Mouse (Mus musculus) stomach, postnatal 0 days (tissue): ENCODE data around the gene Cacng1. TPM values are rescaled to one million over a fixed set of nuclear protein-coding genes. Genes with fewer than 3 reads are reported as not detected.

Experiments used
- ATAC-seq: fragments of 200-750 bp; cut with Nextera tagmentation; 2 replicates; pipeline ENCODE4 v1.8.0; 2017; ENCODE audit not compliant: low FRiP score, low TSS enrichment
- DNase-seq: peaks from one replicate; pipeline ENCODE4 v3.0.0-alpha.2; 2016; ENCODE audit warnings: low spot score
- H3K27ac ChIP-seq: fragments of 300-500 bp; sonication (generic); replicated peaks from 2 replicates; pipeline ENCODE4 v1.5.1; 2014; ENCODE audit warnings: mild to moderate bottlenecking, control low read depth
- H3K27me3 ChIP-seq: fragments of 300-500 bp; sonication (generic); 2 replicates; pipeline ENCODE4 v1.6.1; 2014; ENCODE audit warnings: low read length; ENCODE audit not compliant: control insufficient read depth, insufficient read depth
- H3K36me3 ChIP-seq: fragments of 300-500 bp; sonication (generic); 2 replicates; pipeline ENCODE4 v1.6.1; 2014; ENCODE audit warnings: low read length, mixed read lengths; ENCODE audit not compliant: control insufficient read depth, insufficient read depth
- H3K4me1 ChIP-seq: fragments of 300-500 bp; sonication (generic); replicated peaks from 2 replicates; pipeline ENCODE4 v1.6.1; 2014; ENCODE audit warnings: antibody characterized with exemption; ENCODE audit not compliant: control insufficient read depth, insufficient read depth
- H3K4me2 ChIP-seq: fragments of 300-500 bp; sonication (generic); replicated peaks from 2 replicates; pipeline ENCODE4 v1.6.1; 2014; ENCODE audit warnings: low read depth, mild to moderate bottlenecking, control low read depth, moderate library complexity
- H3K4me3 ChIP-seq: fragments of 300-500 bp; sonication (generic); 2 replicates; pipeline ENCODE4 v1.5.1; 2014; ENCODE audit warnings: low read depth, low read length, control low read depth
- H3K9ac ChIP-seq: fragments of 300-500 bp; sonication (generic); 2 replicates; pipeline ENCODE4 v1.6.1; 2014; ENCODE audit warnings: mild to moderate bottlenecking, low read length, control low read depth, mixed read lengths
- H3K9me3 ChIP-seq: fragments of 300-500 bp; sonication (generic); 2 replicates; pipeline ENCODE4 v1.6.1; 2016; ENCODE audit warnings: low read length; ENCODE audit not compliant: control insufficient read depth
- CTCF ChIP-seq: IDR thresholded peaks from 2 replicates; pipeline ENCODE4 v1.5.1; 2016; ENCODE audit warnings: antibody characterized with exemption, low read depth, mild to moderate bottlenecking, moderate library complexity
- EP300 ChIP-seq: optimal IDR thresholded peaks from 2 replicates; pipeline ENCODE3; 2016; ENCODE audit warnings: antibody characterized with exemption
- WGBS: fragments of 180-500 bp; shearing (Covaris S2); extraction: QIAGEN DNeasy Blood & Tissue Kit; methylation state at CpG from one replicate; pipeline ENCODE4 v1.1.7; 2014; 5-methylcytosine and 5-hydroxymethylcytosine counted together
- polyA plus RNA-seq: library from polyadenylated mRNA; unstranded; fragments of >200 nt; fragmentation: Nextera tagmentation; extraction: Ambion mirVana; gene quantifications from 2 replicates; pipeline ENCODE4 v1.2.1, GENCODE M21; 2015

The Cacng1 gene
- polyA plus RNA-seq, 1 experiment from 2014 or later: 0.22 TPM

GRCm38 (mm10) chr11:107714368-107714767 lies 2.0 kb downstream of the Cacng1 start:
- Histone ChIP-seq H3K4me1 (no peaks in the 10 kb centered on the region), H3K27me3 (no peaks in the 10 kb centered on the region), H3K9ac (no peak overlapping the region), H3K27ac (no peak overlapping the region), H3K4me2 (no peak overlapping the region), H3K36me3 (no peaks in the 10 kb centered on the region), H3K9me3 (no peaks in the 10 kb centered on the region), H3K4me3 (no peak overlapping the region)
- WGBS: 74% methylated on average over 7 of the region's 7 CpGs
- ATAC-seq (no peak), DNase-seq (no peak)
- TF ChIP-seq CTCF: no peak
- TF ChIP-seq EP300: no peak

- Histone ChIP-seq H3K4me1 (no peaks in the 10 kb centered on the region), H3K27ac (no peak overlapping the region), H3K4me2 (no peak overlapping the region), H3K36me3 (no peaks in the 10 kb centered on the region), H3K9ac (no peak overlapping the region), H3K4me3 (no peak overlapping the region), H3K27me3 (no peaks in the 10 kb centered on the region), H3K9me3 (no peaks in the 10 kb centered on the region)
- TF ChIP-seq CTCF: no peak
- TF ChIP-seq EP300: no peak
- no peak for DNase-seq
- 47% methylated on average over 3 of the region's 3 CpGs for WGBS
- no peak for ATAC-seq
Observed at GRCm38 (mm10) chr11:107710379-107710778, 5.9 kb downstream of the Cacng1 start.

GRCm38 (mm10) chr11:107707897-107708610 lies 8.3 kb downstream of the Cacng1 start:
- no peak for DNase-seq
- no peaks in the 10 kb centered on the region for H3K36me3 ChIP-seq
- H3K27me3 ChIP-seq: no peaks in the 10 kb centered on the region
- no peak overlapping the region for H3K9ac ChIP-seq
- TF ChIP-seq CTCF (no peak), EP300 (no peak)
- WGBS: 79% methylated on average over 20 of the region's 20 CpGs
- H3K4me2 ChIP-seq: no peak overlapping the region
- ATAC-seq: no peak
- H3K9me3 ChIP-seq: no peaks in the 10 kb centered on the region
- no peak overlapping the region for H3K27ac ChIP-seq
- no peaks in the 10 kb centered on the region for H3K4me1 ChIP-seq
- no peak overlapping the region for H3K4me3 ChIP-seq

- Histone ChIP-seq H3K9ac (no peak overlapping the region), H3K4me3 (no peak overlapping the region), H3K4me1 (no peaks in the 10 kb centered on the region), H3K27ac (no peak overlapping the region), H3K27me3 (no peaks in the 10 kb centered on the region), H3K9me3 (no peaks in the 10 kb centered on the region), H3K36me3 (no peaks in the 10 kb centered on the region), H3K4me2 (no peak overlapping the region)
- TF ChIP-seq EP300: no peak
- TF ChIP-seq CTCF: no peak
- 57% methylated on average over 11 of the region's 11 CpGs for WGBS
- DNase-seq (no peak), ATAC-seq (no peak)
Observed at GRCm38 (mm10) chr11:107705476-107706074, 10.7 kb downstream of the Cacng1 start.

- Histone ChIP-seq H3K27ac (no peak overlapping the region), H3K4me2 (no peak overlapping the region), H3K9ac (no peak overlapping the region), H3K9me3 (no peaks in the 10 kb centered on the region), H3K27me3 (no peaks in the 10 kb centered on the region), H3K4me1 (no peaks in the 10 kb centered on the region), H3K4me3 (no peak overlapping the region), H3K36me3 (no peaks in the 10 kb centered on the region)
- no peak for ATAC-seq
- no peak for DNase-seq
- no peak for TF ChIP-seq CTCF
- no peak for TF ChIP-seq EP300
- WGBS: 73% methylated on average over 6 of the region's 6 CpGs
Observed at GRCm38 (mm10) chr11:107705060-107705459, 11.3 kb downstream of the Cacng1 start.
